Mouse (Mus musculus) testis, adult 2 months (tissue): ENCODE measurements around the gene 2900011O08Rik.

ENCODE experiments used
- CTCF ChIP-seq: fragments of 200-500 bp; IDR thresholded peaks from 2 replicates; pipeline ENCODE4 v1.5.1; 2012; ENCODE audit warnings: low read depth, mild to moderate bottlenecking, inconsistent platforms, low read length, moderate library complexity; ENCODE audit not compliant: control insufficient read depth, insufficient read depth, insufficient replicate concordance
- POLR2A ChIP-seq: fragments of 200-500 bp; IDR thresholded peaks from 2 replicates; pipeline ENCODE4 v1.6.1; 2012; ENCODE audit warnings: low read depth, mild to moderate bottlenecking, inconsistent platforms, low read length, moderate library complexity; ENCODE audit not compliant: control insufficient read depth

DNA sequence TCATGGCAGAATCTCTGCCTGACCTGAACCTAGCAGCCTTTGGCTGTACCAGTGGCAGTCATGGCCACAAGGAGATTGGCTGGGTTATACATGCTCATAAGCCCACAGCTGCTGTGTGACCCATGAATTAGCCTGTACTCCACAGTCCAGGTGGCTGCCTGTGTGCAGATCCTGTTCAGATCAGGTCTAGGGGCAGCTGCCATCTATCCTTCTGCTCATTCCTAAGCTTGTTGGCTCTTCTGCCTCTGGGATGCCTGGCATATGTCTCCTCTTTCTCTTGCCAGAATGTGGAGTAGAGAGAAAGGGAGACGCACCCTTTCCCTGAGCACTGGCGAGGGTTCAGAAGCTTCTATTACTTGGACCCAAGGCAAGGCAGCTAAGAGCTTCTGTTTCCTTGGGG lies 65.8 kb downstream of the 2900011O08Rik start:
- no peak for TF ChIP-seq CTCF
- no peak for TF ChIP-seq POLR2A
